Mouse (Mus musculus): Measurements from ENCODE around the gene Ice1. TPM values are rescaled to one million over a fixed set of nuclear protein-coding genes. Genes with fewer than 3 reads are reported as not detected.

Gene Ice1
- polyA plus RNA-seq, 1 experiment from 2014 or later = 15.8 TPM

GRCm38 (mm10) chr13:70636706-70637105, 728 bp downstream of the Ice1 start:
- H3K27me3 ChIP-seq (replicated peaks) = no peaks in the 10 kb centered on the region
- H3K4me1 ChIP-seq = peaks cover 19% of the 10 kb centered on the region
- H3K9ac ChIP-seq = peak overlapping the region; percentile 87; the same call in 1 of the 2 replicates
- H3K4me2 ChIP-seq = peak overlapping the region; percentile 73
- peak overlapping the region; percentile 97 for H3K4me3 ChIP-seq (replicated peaks)
- 19% methylated on average over 10 of the region's 10 CpGs for WGBS
- ATAC-seq (ENCODE audit: insufficient read depth, low FRiP score, low read depth) = no peak
- H3K9me3 ChIP-seq = no peaks in the 10 kb centered on the region
- 0 out of 2 replicates have a peak, but pooled peaks cover 3% of the 10 kb centered on the region for H3K36me3 ChIP-seq
- no peak overlapping the region for H3K27ac ChIP-seq

GRCm38 (mm10) chr13:70635591-70635990, 1.8 kb downstream of the Ice1 start:
- H3K9ac ChIP-seq = no peak overlapping the region
- H3K4me3 ChIP-seq (replicated peaks) = no peak overlapping the region
- H3K4me1 ChIP-seq = peaks cover 19% of the 10 kb centered on the region
- no peaks in the 10 kb centered on the region for H3K9me3 ChIP-seq
- 35% methylated on average over 2 of the region's 2 CpGs for WGBS
- H3K4me2 ChIP-seq = peak overlapping the region; percentile 73; the same call in 1 of the 2 replicates
- ATAC-seq (ENCODE audit: insufficient read depth, low FRiP score, low read depth) = no peak
- 0 out of 2 replicates have a peak, but pooled peaks cover 6% of the 10 kb centered on the region for H3K36me3 ChIP-seq
- H3K27ac ChIP-seq = no peak overlapping the region
- no peaks in the 10 kb centered on the region for H3K27me3 ChIP-seq (replicated peaks)

GRCm38 (mm10) chr13:70626416-70626815, 11.0 kb downstream of the Ice1 start:
- WGBS = 80% methylated on average over 4 of the region's 4 CpGs
- no peak overlapping the region for H3K4me3 ChIP-seq (replicated peaks)
- no peak overlapping the region for H3K4me2 ChIP-seq
- no peaks in the 10 kb centered on the region for H3K27me3 ChIP-seq (replicated peaks)
- H3K9me3 ChIP-seq = no peaks in the 10 kb centered on the region
- H3K4me1 ChIP-seq = no peaks in the 10 kb centered on the region
- no peak for ATAC-seq (ENCODE audit: insufficient read depth, low FRiP score, low read depth)
- 0 out of 2 replicates have a peak, but pooled peaks cover 6% of the 10 kb centered on the region for H3K36me3 ChIP-seq
- no peak overlapping the region for H3K9ac ChIP-seq
- no peak overlapping the region for H3K27ac ChIP-seq

DNA sequence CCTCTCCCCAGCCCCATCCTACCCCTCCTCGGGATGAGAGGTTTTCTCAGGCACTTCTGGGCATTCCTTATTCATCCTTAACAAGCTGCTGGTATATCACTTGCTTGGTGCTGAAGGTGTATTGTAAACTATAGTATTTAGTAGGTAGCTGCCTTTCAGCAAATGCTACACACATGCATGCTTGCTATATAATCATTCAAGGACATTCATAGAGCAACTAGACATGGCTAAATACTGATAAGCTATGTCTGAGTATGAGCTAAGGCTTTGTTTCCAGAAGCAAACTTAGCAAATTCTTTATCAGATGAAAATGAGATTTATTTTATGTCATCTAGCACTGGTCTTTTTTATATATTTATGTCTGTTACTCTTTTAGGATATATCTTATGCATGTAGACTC, 11.8 kb downstream of the Ice1 start:
- 76% methylated on average over 1 of the region's 1 CpGs for WGBS
- ATAC-seq (ENCODE audit: insufficient read depth, low FRiP score, low read depth) = no peak
- 0 out of 2 replicates have a peak, but pooled peaks cover 4% of the 10 kb centered on the region for H3K36me3 ChIP-seq

GRCm38 (mm10) chr13:70624445-70624844, 13.0 kb downstream of the Ice1 start:
- Histone ChIP-seq H3K27me3 (replicated peaks) (no peaks in the 10 kb centered on the region), H3K4me3 (replicated peaks) (no peak overlapping the region), H3K9ac (no peak overlapping the region), H3K36me3 (peaks cover 10% of the 10 kb centered on the region; the same call in 1 of the 2 replicates), H3K9me3 (no peaks in the 10 kb centered on the region), H3K27ac (no peak overlapping the region), H3K4me2 (no peak overlapping the region), H3K4me1 (no peaks in the 10 kb centered on the region)
- 81% methylated on average over 4 of the region's 4 CpGs for WGBS
- no peak for ATAC-seq (ENCODE audit: insufficient read depth, low FRiP score, low read depth)

More for the DNA sequence above, 11.8 kb downstream of the Ice1 start:
- Histone ChIP-seq H3K9me3 (no peaks in the 10 kb centered on the region), H3K27me3 (replicated peaks) (no peaks in the 10 kb centered on the region), H3K9ac (no peak overlapping the region), H3K27ac (no peak overlapping the region), H3K4me1 (no peaks in the 10 kb centered on the region), H3K4me2 (no peak overlapping the region), H3K4me3 (replicated peaks) (no peak overlapping the region)

DNA sequence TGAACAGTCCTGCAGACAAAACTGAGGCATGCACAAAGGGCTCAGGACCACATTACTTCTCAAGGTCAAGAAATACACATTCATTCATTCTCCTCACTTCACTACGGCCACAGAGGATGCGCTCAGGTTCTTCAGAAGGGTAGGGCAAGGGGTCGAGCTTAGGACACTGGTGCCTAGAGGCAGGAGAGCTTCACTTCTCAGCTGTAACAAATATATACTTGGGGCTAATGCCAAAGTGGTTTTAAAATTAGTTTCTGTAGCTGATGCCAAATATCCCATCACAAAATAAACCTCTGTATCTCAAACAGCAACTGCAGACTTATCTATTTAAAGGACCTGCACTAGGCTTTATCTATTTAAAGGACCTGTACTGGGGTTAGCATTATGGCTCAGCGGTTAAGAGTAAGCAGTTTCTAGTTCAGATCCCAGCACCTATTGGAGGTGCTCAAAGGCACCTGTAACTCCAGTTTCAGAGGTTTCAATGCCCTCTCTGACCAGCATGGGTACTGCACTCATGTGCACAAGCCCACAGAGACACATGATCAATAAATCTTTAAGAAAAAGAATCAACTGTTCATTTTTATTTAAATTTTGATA, 14.9 kb downstream of the Ice1 start:
- 97% methylated on average over 4 of the region's 4 CpGs for whole genome bisulfite sequencing
- Histone ChIP-seq H3K9me3 (no peaks in the 10 kb centered on the region), H3K27ac (no peak overlapping the region), H3K9ac (no peak overlapping the region), H3K4me3 (replicated peaks) (no peak overlapping the region), H3K36me3 (peaks cover 11% of the 10 kb centered on the region; the same call in 1 of the 2 replicates), H3K27me3 (replicated peaks) (no peaks in the 10 kb centered on the region), H3K4me1 (no peaks in the 10 kb centered on the region), H3K4me2 (no peak overlapping the region)
- no peak for ATAC-seq (ENCODE audit: insufficient read depth, low FRiP score, low read depth)

- Histone ChIP-seq H3K36me3 (peaks cover 15% of the 10 kb centered on the region; the same call in 1 of the 2 replicates), H3K27ac (no peak overlapping the region), H3K9me3 (no peaks in the 10 kb centered on the region), H3K9ac (no peak overlapping the region), H3K4me3 (replicated peaks) (no peak overlapping the region), H3K4me1 (no peaks in the 10 kb centered on the region), H3K27me3 (replicated peaks) (no peaks in the 10 kb centered on the region), H3K4me2 (no peak overlapping the region)
- no peak for ATAC-seq (ENCODE audit: insufficient read depth, low FRiP score, low read depth)
- 87% methylated on average over 9 of the region's 9 CpGs for WGBS
Measured at GRCm38 (mm10) chr13:70621509-70621908, 15.9 kb downstream of the Ice1 start.

DNA sequence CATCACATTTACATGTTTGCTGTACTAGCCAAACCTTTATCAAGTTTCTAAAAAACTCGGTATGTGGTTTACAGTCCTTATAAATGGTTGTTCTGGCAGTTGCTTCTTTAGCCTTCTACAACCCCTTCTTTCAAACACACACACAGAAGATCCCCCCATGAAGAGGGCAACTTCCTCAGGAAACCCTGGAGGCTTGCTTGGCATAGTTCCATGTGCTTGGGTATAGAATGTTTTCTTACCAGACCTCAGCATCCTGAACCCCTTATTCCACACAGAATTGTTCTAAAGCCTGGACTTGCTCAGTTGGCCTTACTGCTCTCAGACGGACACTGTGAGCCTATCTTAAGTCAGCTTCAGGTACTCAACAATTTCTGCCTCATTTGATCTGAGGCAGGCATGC, 24.6 kb downstream of the Ice1 start:
- ATAC-seq (ENCODE audit: insufficient read depth, low FRiP score, low read depth) = no peak
- no peaks in the 10 kb centered on the region for H3K9me3 ChIP-seq
- 89% methylated on average over 2 of the region's 2 CpGs for WGBS
- no peak overlapping the region for H3K4me2 ChIP-seq
- peaks cover 50% of the 10 kb centered on the region for H3K36me3 ChIP-seq
- H3K4me1 ChIP-seq = no peaks in the 10 kb centered on the region
- H3K27me3 ChIP-seq (replicated peaks) = no peaks in the 10 kb centered on the region
- no peak overlapping the region for H3K27ac ChIP-seq
- no peak overlapping the region for H3K4me3 ChIP-seq (replicated peaks)
- H3K9ac ChIP-seq = no peak overlapping the region

- H3K27me3 ChIP-seq (replicated peaks) = no peaks in the 10 kb centered on the region
- H3K36me3 ChIP-seq = peaks cover 60% of the 10 kb centered on the region
- H3K9ac ChIP-seq = no peak overlapping the region
- no peak overlapping the region for H3K4me3 ChIP-seq (replicated peaks)
- H3K4me1 ChIP-seq = no peaks in the 10 kb centered on the region
- no peak overlapping the region for H3K4me2 ChIP-seq
- no peak for ATAC-seq (ENCODE audit: insufficient read depth, low FRiP score, low read depth)
- 86% methylated on average over 15 of the region's 15 CpGs for WGBS
- no peaks in the 10 kb centered on the region for H3K9me3 ChIP-seq
- no peak overlapping the region for H3K27ac ChIP-seq
Measured at GRCm38 (mm10) chr13:70610431-70611420, 26.7 kb downstream of the Ice1 start.

DNA sequence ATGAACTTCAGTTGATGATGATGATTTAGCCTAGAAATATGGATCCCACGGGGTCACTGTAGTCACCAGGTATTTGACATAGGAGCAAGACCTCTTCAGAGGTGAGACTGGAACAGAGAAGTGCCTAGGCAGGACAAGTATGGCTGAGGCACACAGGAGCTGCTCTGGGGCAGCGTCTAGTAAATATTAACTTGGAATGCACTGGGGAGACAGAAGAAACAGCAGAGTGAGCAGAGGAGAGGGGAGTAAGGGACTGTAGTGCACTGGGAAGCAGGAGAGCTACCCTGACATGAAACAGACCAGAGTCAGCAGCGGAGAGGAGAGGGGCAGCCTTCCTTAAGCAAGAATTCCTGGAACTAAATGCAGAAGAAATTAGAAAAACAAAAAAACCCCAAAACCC, 27.8 kb downstream of the Ice1 start:
- H3K36me3 ChIP-seq = peaks cover 61% of the 10 kb centered on the region
- no peak overlapping the region for H3K4me3 ChIP-seq (replicated peaks)
- H3K9me3 ChIP-seq = no peaks in the 10 kb centered on the region
- H3K27ac ChIP-seq = no peak overlapping the region
- H3K4me1 ChIP-seq = no peaks in the 10 kb centered on the region
- H3K27me3 ChIP-seq (replicated peaks) = no peaks in the 10 kb centered on the region
- ATAC-seq (ENCODE audit: insufficient read depth, low FRiP score, low read depth) = no peak
- H3K9ac ChIP-seq = no peak overlapping the region
- WGBS = 91% methylated on average over 3 of the region's 3 CpGs
- H3K4me2 ChIP-seq = no peak overlapping the region

GRCm38 (mm10) chr13:70605366-70605765, 32.1 kb downstream of the Ice1 start:
- no peak for ATAC-seq (ENCODE audit: insufficient read depth, low FRiP score, low read depth)
- WGBS = 96% methylated on average over 5 of the region's 5 CpGs
- peaks cover 77% of the 10 kb centered on the region for H3K36me3 ChIP-seq

GRCm38 (mm10) chr13:70604723-70605122, 32.7 kb downstream of the Ice1 start:
- Histone ChIP-seq H3K9me3 (no peaks in the 10 kb centered on the region), H3K27ac (no peak overlapping the region), H3K36me3 (peaks cover 77% of the 10 kb centered on the region), H3K9ac (no peak overlapping the region), H3K4me1 (no peaks in the 10 kb centered on the region), H3K4me3 (replicated peaks) (no peak overlapping the region), H3K27me3 (replicated peaks) (no peaks in the 10 kb centered on the region), H3K4me2 (no peak overlapping the region)
- ATAC-seq (ENCODE audit: insufficient read depth, low FRiP score, low read depth) = no peak
- WGBS = 89% methylated on average over 8 of the region's 8 CpGs

More at GRCm38 (mm10) chr13:70605366-70605765, 32.1 kb downstream of the Ice1 start:
- Histone ChIP-seq H3K27ac (no peak overlapping the region), H3K4me2 (no peak overlapping the region), H3K4me3 (replicated peaks) (no peak overlapping the region), H3K4me1 (no peaks in the 10 kb centered on the region), H3K9ac (no peak overlapping the region), H3K9me3 (no peaks in the 10 kb centered on the region), H3K27me3 (replicated peaks) (no peaks in the 10 kb centered on the region)

Data from stomach, embryonic 15.5 days (tissue).